7 mouse cellular contexts compared by ENCODE assay signal in the genomic region with DNA sequence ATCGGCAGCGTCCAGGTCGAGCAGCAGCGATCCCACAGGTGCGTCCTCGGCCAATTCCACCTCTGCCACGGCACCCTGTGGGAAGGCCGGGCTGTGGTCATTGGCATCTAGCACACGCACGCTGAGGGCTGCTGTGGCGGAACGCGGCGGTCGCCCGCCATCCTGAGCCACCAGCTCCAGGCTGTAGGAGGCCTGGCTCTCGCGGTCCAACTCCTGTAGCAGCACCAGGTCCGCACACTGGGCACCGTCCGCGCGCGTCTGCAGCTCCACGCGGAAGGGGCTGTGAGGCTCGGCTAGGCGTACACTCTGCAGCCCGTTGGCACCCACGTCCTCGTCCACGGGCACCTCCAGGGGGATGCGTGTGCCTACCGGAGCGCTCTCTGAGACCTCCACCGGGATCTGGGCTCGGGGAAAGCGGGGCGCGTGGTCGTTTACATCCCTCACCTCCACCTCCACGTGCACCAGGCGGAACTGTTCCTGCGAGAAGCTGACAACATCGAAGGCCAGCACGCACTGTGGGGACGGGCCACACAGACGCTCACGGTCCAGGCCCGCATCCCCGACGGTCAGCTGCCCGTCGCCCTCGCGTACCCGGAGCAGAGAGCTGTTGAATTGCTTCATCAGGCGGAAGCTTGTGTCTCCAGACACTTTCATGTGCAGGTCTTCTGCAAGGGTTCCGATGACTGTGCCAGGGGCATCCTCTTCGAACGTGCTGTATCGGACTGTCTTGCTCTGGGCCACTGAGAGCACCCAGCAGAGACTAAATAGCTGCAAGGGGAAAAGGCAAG. TPM values are rescaled to one million over a fixed set of nuclear protein-coding genes. Genes with fewer than 3 reads are reported as not detected.
DNase-seq lines count a peak whose midpoint lies in the region; ATAC-seq and TF ChIP-seq lines count a peak whose summit lies in the region.

No protein-coding gene starts in this region.

- 4% methylated on average over 62 of the region's 62 CpGs for WGBS in embryonic facial prominence, embryonic 10.5 days
- whole genome bisulfite sequencing in heart, postnatal 0 days = 3% methylated on average over 60 of the region's 62 CpGs
- 4% methylated on average over 62 of the region's 62 CpGs for WGBS in midbrain, embryonic 10.5 days

- H3K9ac ChIP-seq in heart, postnatal 0 days (replicated peaks; ENCODE audit: low read depth, low read length) = no peak overlapping the region

- TF ChIP-seq CTCF in heart, postnatal 0 days (IDR thresholded peaks at IDR 0.05; ENCODE audit: low read depth) = no peak

- H3K36me3 ChIP-seq in embryonic facial prominence, embryonic 10.5 days (replicated peaks) = no peaks in the 10 kb centered on the region
- no peaks in the 10 kb centered on the region for H3K36me3 ChIP-seq in heart, postnatal 0 days (replicated peaks; ENCODE audit: control insufficient read depth, insufficient read depth, low read length)
- peaks cover 44% of the 10 kb centered on the region for H3K36me3 ChIP-seq in midbrain, embryonic 10.5 days

- H3K9me3 ChIP-seq in embryonic facial prominence, embryonic 10.5 days = no peaks in the 10 kb centered on the region
- no peaks in the 10 kb centered on the region for H3K9me3 ChIP-seq in heart, postnatal 0 days (replicated peaks; ENCODE audit: control insufficient read depth, low read length)
- H3K9me3 ChIP-seq in midbrain, embryonic 10.5 days (replicated peaks) = peaks cover 2% of the 10 kb centered on the region

- H3K4me1 ChIP-seq in embryonic facial prominence, embryonic 10.5 days = peaks cover 55% of the 10 kb centered on the region
- H3K4me1 ChIP-seq in heart, postnatal 0 days (ENCODE audit: control insufficient read depth, insufficient read depth) = peaks cover 19% of the 10 kb centered on the region
- H3K4me1 ChIP-seq in midbrain, embryonic 10.5 days = peaks cover 86% of the 10 kb centered on the region

- H3K4me2 ChIP-seq in heart, postnatal 0 days (ENCODE audit: low read depth, low read length) = peak overlapping the region; percentile 70

- peak overlapping the region; percentile 56 for H3K4me3 ChIP-seq in embryonic facial prominence, embryonic 10.5 days
- H3K4me3 ChIP-seq in heart, postnatal 0 days (ENCODE audit: low read depth, low read length) = peak overlapping the region; percentile 44
- H3K4me3 ChIP-seq in midbrain, embryonic 10.5 days = peak overlapping the region; percentile 72

- peak; percentile 42 to 57 for DNase-seq in layer of hippocampus, postnatal 10 days (ENCODE audit: low spot score in 2 of 2)
- no peak for DNase-seq in layer of hippocampus, adult 8-10 months (ENCODE audit: low spot score in 2 of 2)
- DNase-seq in embryonic facial prominence, embryonic 10.5 days (ENCODE audit: low spot score) = no peak
- no peak for DNase-seq in heart, postnatal 0 days (ENCODE audit: low spot score)
- peak; percentile 57 for DNase-seq in midbrain, embryonic 10.5 days (ENCODE audit: low spot score)
- DNase-seq in adrenal gland, postnatal 10 days = no peak
- no peak for DNase-seq in spleen, postnatal 10 days (ENCODE audit: low spot score in 2 of 2)

- no peak for TF ChIP-seq EP300 in heart, postnatal 0 days (IDR thresholded peaks at IDR 0.05; ENCODE audit: low read depth)

- peaks cover 100% of the 10 kb centered on the region for H3K27me3 ChIP-seq in embryonic facial prominence, embryonic 10.5 days (replicated peaks; ENCODE audit: low read depth, poor library complexity, severe bottlenecking)
- peaks cover 97% of the 10 kb centered on the region for H3K27me3 ChIP-seq in heart, postnatal 0 days (ENCODE audit: control insufficient read depth, insufficient read depth, low read length)
- H3K27me3 ChIP-seq in midbrain, embryonic 10.5 days (ENCODE audit: low read depth, poor library complexity, severe bottlenecking) = peaks cover 88% of the 10 kb centered on the region

- no peak for ATAC-seq in heart, postnatal 0 days (ENCODE audit: insufficient read depth, low read depth)

- H3K27ac ChIP-seq in embryonic facial prominence, embryonic 10.5 days (replicated peaks) = peak overlapping the region; percentile 14; the same call in 1 of the 2 replicates
- H3K27ac ChIP-seq in heart, postnatal 0 days (ENCODE audit: low read depth) = no peak overlapping the region
- peak overlapping the region; percentile 90 for H3K27ac ChIP-seq in midbrain, embryonic 10.5 days (replicated peaks)

RNA-seq across cellular contexts. Expression of gene Pcdh8, which starts 0.6 kb away (rescaled TPM):
- total RNA-seq in layer of hippocampus, postnatal 10 days (2021) = 10 to 100 TPM; 74.9 to 78.2 TPM
- total RNA-seq in layer of hippocampus, adult 8-10 months (2022) = 10 to 100 TPM; 62.3 to 64.6 (median 63.1) TPM
- 3.6 and 9.8 TPM in 2 replicates for polyA plus RNA-seq in embryonic facial prominence, embryonic 10.5 days (2016; fragmentation: Nextera tagmentation; extraction: Ambion mirVana)
- total RNA-seq in heart, postnatal 0 days (2014; rRNA removed; ENCODE audit: low replicate concordance) = not detected in 2 replicates
- 0.14 TPM in 1 of 2 replicates, not detected in the other for polyA plus RNA-seq in heart, postnatal 0 days (2015; fragmentation: Nextera tagmentation; extraction: Ambion mirVana)
- polyA plus RNA-seq in midbrain, embryonic 10.5 days (2016; fragmentation: Nextera tagmentation; extraction: Ambion mirVana) = 56.0 and 57.5 TPM in 2 replicates
- total RNA-seq in adrenal gland, postnatal 10 days (2021) = under 1 TPM in 1 of 2 experiments, not detected in 1; 0.06 TPM

Comparison
In these comparisons a context has a peak if more than half of its experiments do, and no peak if none do; other contexts are left out.
1. DNase-seq: peak in layer of hippocampus, postnatal 10 days (2 of 2) and midbrain, embryonic 10.5 days (single experiment); none in layer of hippocampus, adult 8-10 months (0 of 2), embryonic facial prominence, embryonic 10.5 days (single experiment), heart, postnatal 0 days (single experiment), adrenal gland, postnatal 10 days (single experiment) and spleen, postnatal 10 days (0 of 2).
2. RNA of gene Pcdh8, which starts 0.6 kb away (total RNA-seq): 74.9 to 78.2 TPM in layer of hippocampus, postnatal 10 days and 62.3 to 64.6 TPM in layer of hippocampus, adult 8-10 months; 0.06 TPM in adrenal gland, postnatal 10 days and not detected in heart, postnatal 0 days; every median in the first group is over 10 times any median in the second.
3. Peak in every context shown above with its lines, with median percentiles within 50 percentile points of each other: H3K4me3 ChIP-seq.